16 mouse cellular contexts compared by ENCODE assay signal in the genomic region with DNA sequence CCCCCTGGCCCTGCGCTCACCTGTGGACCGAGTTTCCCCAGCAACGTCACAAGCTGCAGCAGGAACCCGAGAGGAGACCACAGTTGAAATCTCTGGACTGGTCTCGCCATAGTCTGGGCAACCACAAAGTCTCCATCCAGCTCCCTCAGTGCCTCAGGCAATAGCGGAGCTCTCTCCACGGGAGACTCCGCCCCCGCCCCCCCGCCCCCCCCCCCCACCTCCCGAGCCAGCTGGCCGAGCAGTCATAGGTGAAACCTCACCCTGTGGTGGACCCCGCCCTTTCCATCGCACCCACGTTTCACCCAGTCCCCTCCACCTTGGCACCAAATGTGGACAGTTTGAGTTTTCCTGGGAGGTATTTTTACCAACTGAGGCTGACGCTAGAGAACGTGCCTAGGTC. TPM values are rescaled to one million over a fixed set of nuclear protein-coding genes. Genes with fewer than 3 reads are reported as not detected.
DNase-seq lines count a peak whose midpoint lies in the region; ATAC-seq lines count a peak whose summit lies in the region.
"Had no signal": no experiment of that assay in that cellular context is flagged by ENCODE, and none has a peak within 500 bp of the region (broad histone marks: within the 10 kb centered on the region; RNA-seq: fewer than 3 reads in every experiment).

Ern2 (minus strand) TSS at position 165 of the 400 bp plus-strand sequence.

- WGBS in heart, embryonic 13.5 days, result 18% methylated on average over 17 of the region's 17 CpGs
- 19% methylated on average over 16 of the region's 17 CpGs for WGBS in hindbrain, embryonic 16.5 days
- WGBS in midbrain, embryonic 16.5 days, result 30% methylated on average over 15 of the region's 17 CpGs

- no peaks in the 10 kb centered on the region for H3K36me3 ChIP-seq in heart, embryonic 13.5 days
- no peaks in the 10 kb centered on the region for H3K36me3 ChIP-seq in hindbrain, embryonic 16.5 days (ENCODE audit: control insufficient read depth, insufficient read depth, low read length)
- no peaks in the 10 kb centered on the region for H3K36me3 ChIP-seq in midbrain, embryonic 16.5 days (ENCODE audit: control insufficient read depth, insufficient read depth, low read length)

- no peak for DNase-seq in heart, postnatal 36 days
- no peak for DNase-seq in left cerebral cortex, adult 8-10 months (ENCODE audit: low spot score in 2 of 2)
- DNase-seq in layer of hippocampus, adult 8-10 months (ENCODE audit: low spot score in 2 of 2), result no peak
- DNase-seq in ovary, postnatal 14 days (ENCODE audit: low spot score), result no peak
- DNase-seq: cerebellum, adult 2 months; gastrocnemius, postnatal 25 days; layer of hippocampus, postnatal 36 days; liver, postnatal 0 days had no signal

- no peak within 1 kb of the TSS for H3K27ac ChIP-seq in heart, embryonic 13.5 days (replicated peaks)
- H3K27ac ChIP-seq in hindbrain, embryonic 16.5 days (ENCODE audit: low read depth, low read length), result no peak within 1 kb of the TSS
- no peak within 1 kb of the TSS for H3K27ac ChIP-seq in midbrain, embryonic 16.5 days (ENCODE audit: low read length)

- intact Hi-C loops in heart, postnatal 36 days (cut with DNase I), result no loop called here

- 0 out of 2 replicates have a peak, but pooled peaks cover 9% of the 10 kb centered on the region for H3K27me3 ChIP-seq in heart, embryonic 13.5 days (replicated peaks)
- H3K27me3 ChIP-seq in hindbrain, embryonic 16.5 days (replicated peaks; ENCODE audit: control insufficient read depth, insufficient read depth, low read length), result no peaks in the 10 kb centered on the region
- no peaks in the 10 kb centered on the region for H3K27me3 ChIP-seq in midbrain, embryonic 16.5 days (ENCODE audit: control insufficient read depth, insufficient read depth, low read depth, low read length)

- ATAC-seq in heart, embryonic 13.5 days (ENCODE audit: extremely low read depth, insufficient number of reproducible peaks, low FRiP score, low TSS enrichment), result no peak
- 0 out of 2 replicates have a peak, but pooled peaks have one; percentile 27 for ATAC-seq in common myeloid progenitor, adult 5-6 weeks (replicated peaks; ENCODE audit: low read depth, poor library complexity, severe bottlenecking)
- ATAC-seq in hindbrain, embryonic 16.5 days, result no peak
- ATAC-seq in midbrain, embryonic 16.5 days, result no peak
- ATAC-seq: liver, postnatal 0 days had no signal

- no peaks in the 10 kb centered on the region; the same call in 1 of the 2 replicates for H3K4me1 ChIP-seq in heart, embryonic 13.5 days
- H3K4me1 ChIP-seq in hindbrain, embryonic 16.5 days (ENCODE audit: control insufficient read depth, insufficient read depth, low read depth, low read length), result no peaks in the 10 kb centered on the region
- peaks cover 2% of the 10 kb centered on the region for H3K4me1 ChIP-seq in midbrain, embryonic 16.5 days (ENCODE audit: control insufficient read depth, insufficient read depth, low read length)

- peak within 1 kb of the TSS; percentile 24; the same call in 1 of the 2 replicates for H3K4me2 ChIP-seq in heart, embryonic 13.5 days
- peak within 1 kb of the TSS; percentile 46 for H3K4me2 ChIP-seq in hindbrain, embryonic 16.5 days (ENCODE audit: low read length)
- peak within 1 kb of the TSS; percentile 49 for H3K4me2 ChIP-seq in midbrain, embryonic 16.5 days (ENCODE audit: low read length)

- no peak within 1 kb of the TSS for H3K4me3 ChIP-seq in heart, embryonic 13.5 days
- H3K4me3 ChIP-seq in hindbrain, embryonic 16.5 days (ENCODE audit: low read length), result peak within 1 kb of the TSS; percentile 24
- H3K4me3 ChIP-seq in midbrain, embryonic 16.5 days (ENCODE audit: low read depth, low read length), result peak within 1 kb of the TSS; percentile 7

- H3K9ac ChIP-seq in heart, embryonic 13.5 days, result no peak within 1 kb of the TSS
- H3K9ac ChIP-seq in hindbrain, embryonic 16.5 days (ENCODE audit: low read depth, low read length), result peak within 1 kb of the TSS; percentile 27; the same call in 1 of the 2 replicates
- H3K9ac ChIP-seq in midbrain, embryonic 16.5 days (ENCODE audit: low read depth, low read length), result peak within 1 kb of the TSS; percentile 41; the same call in 1 of the 2 replicates
- H3K9ac ChIP-seq: liver, postnatal 0 days had no signal

- H3K9me3 ChIP-seq in heart, embryonic 13.5 days, result no peaks in the 10 kb centered on the region
- H3K9me3 ChIP-seq in hindbrain, embryonic 16.5 days (ENCODE audit: control insufficient read depth, low read length), result no peaks in the 10 kb centered on the region
- no peaks in the 10 kb centered on the region for H3K9me3 ChIP-seq in midbrain, embryonic 16.5 days (replicated peaks; ENCODE audit: control insufficient read depth, low read length, poor library complexity, severe bottlenecking)

RNA-seq across cellular contexts. Expression of gene Ern2, which starts in this region (rescaled TPM):
- 0.06 TPM in 1 of 2 replicates, not detected in the other for polyA plus RNA-seq in heart, embryonic 13.5 days (2015; fragmentation: Nextera tagmentation; extraction: Ambion mirVana)
- not detected for total RNA-seq in heart, postnatal 36 days (2021)
- not detected in 2 replicates for total RNA-seq in common myeloid progenitor, adult 5-6 weeks (2017)
- polyA plus RNA-seq in hindbrain, embryonic 16.5 days (2015; fragmentation: Nextera tagmentation; extraction: Ambion mirVana), result 1.8 and 1.9 TPM in 2 replicates
- polyA plus RNA-seq in midbrain, embryonic 16.5 days (2015; fragmentation: Nextera tagmentation; extraction: Ambion mirVana), result 1.7 and 2.2 TPM in 2 replicates
- under 1 TPM; 0.33 to 0.87 (median 0.71) TPM for total RNA-seq in left cerebral cortex, adult 8-10 months (2022)
- under 1 TPM; 0.26 to 0.87 (median 0.73) TPM for total RNA-seq in layer of hippocampus, adult 8-10 months (2022)
- total RNA-seq: gastrocnemius, postnatal 25 days; hematopoietic stem cell, adult 5-6 weeks; megakaryocyte-erythroid progenitor cell, adult 5-6 weeks had no signal
- polyA plus RNA-seq: C2C12; liver, postnatal 0 days; spleen, adult 2 months had no signal

Comparison
In these comparisons a context has a peak if more than half of its experiments do, and no peak if none do; other contexts are left out.
1. Peak in ATAC-seq in common myeloid progenitor, adult 5-6 weeks; RNA of the gene not detected or under 1 TPM.